Mouse (Mus musculus): ENCODE measurements around the gene Ccser1.

Ccser1 gene

DNA sequence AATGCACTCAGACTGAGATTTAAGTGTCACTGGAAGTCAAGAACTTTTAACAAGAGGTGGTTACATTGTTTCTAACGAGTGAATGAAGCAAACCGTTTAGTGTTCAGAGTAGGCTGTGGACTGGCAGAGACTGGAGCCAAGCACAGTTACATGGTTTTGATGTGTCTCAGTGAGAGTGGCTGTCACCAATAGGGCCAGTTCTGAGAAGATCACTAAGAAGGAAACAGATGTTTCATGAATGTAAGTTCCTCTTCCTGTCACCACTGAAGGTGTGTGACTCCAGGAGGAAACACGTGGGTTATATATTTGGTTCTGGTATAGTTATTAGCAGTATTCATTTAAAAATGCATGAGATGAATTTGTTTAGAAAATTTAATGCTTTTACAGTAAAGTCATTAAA lies 112.8 kb downstream of the Ccser1 start:
- in situ Hi-C loops (cut with MboI, MseI) = no loop called here

DNA sequence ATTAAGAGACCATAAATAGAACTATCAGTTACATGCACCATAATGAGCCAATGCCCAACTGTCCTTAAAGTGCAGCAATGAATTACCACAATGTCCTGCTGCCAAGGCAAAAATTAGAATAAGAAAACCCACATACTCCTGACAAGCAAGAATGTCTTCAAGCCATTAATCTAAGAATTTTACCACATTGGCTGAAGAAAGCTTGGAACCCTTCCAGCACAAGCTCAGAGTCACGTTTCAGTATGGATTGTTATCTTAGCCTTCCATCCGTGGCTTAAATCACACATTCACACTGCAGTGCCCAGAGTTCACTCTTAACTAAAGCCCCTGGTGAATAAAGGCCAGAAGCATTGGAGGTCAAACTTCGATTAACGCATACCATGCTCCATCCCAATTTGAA lies 115.4 kb downstream of the Ccser1 start:
- in situ Hi-C loops (cut with MboI, MseI) = no loop called here

- in situ Hi-C loops (cut with MboI, MseI) = no loop called here
Observed at GRCm38 (mm10) chr6:61296188-61297037, 116.3 kb downstream of the Ccser1 start.

DNA sequence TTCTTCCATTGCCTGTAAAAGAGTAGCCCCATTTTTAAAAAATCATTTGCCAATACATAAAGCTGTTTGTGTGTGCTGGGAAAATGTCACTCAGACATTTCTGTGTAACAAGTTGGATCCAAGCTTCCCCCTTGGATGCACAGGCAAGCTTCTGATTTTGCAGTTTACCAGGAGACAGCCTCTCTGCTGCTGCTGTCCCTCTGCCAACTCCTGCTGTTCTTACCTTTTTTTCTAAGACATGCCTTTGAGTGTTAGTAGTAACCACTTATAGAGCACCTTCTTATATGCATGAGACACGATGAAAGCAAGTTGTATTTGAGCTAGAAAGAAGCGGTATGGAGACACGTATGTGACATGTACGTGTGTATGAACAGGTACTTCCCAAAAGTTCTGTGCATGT lies 120.3 kb downstream of the Ccser1 start:
- in situ Hi-C loops (cut with MboI, MseI) = loop anchor here (5.0 kb wide), 2 partner anchors 83 to 313 kb away; no protein-coding TSS in a partner anchor

DNA sequence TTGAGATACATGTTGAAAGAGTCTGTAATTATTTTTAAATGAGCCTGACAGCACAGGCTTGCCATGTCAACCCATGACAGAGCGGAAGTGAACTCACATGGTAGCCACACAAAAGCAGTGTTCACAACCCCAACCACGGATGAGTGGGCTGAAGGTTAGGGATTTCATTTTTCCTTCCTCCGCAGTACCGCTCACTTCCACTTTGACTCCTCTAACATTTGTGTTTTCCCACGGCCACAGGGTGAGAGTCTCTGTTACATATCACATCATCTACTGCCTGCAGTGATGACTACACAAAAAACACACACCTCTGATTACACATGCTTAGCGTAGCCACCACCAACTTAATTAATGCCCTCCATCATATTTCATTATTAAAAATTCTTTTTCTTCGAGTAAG lies 120.9 kb downstream of the Ccser1 start:
- in situ Hi-C loops (cut with MboI, MseI) = loop anchor here (5.0 kb wide), 2 partner anchors 84 to 314 kb away; no protein-coding TSS in a partner anchor

DNA sequence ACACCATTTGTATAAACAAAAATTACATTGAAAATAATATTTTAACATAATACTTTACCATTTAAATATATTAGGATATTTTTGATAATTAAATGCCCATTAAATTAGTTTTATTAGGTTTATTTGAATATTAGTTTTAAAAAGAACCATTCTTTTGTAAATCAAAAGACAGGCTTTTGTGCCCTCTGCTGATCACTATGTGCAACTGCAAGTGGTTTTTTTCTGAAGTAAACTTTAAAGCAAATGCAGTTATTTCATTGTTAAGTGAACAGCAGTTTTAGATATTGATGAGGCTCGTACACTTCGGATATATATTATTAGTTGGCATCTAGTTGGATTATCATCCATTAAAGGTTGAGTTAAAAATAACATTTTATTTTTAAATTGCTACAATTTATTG lies 121.5 kb downstream of the Ccser1 start:
- in situ Hi-C loops (cut with MboI, MseI) = loop anchor here (5.0 kb wide), 2 partner anchors 84 to 314 kb away; no protein-coding TSS in a partner anchor

DNA sequence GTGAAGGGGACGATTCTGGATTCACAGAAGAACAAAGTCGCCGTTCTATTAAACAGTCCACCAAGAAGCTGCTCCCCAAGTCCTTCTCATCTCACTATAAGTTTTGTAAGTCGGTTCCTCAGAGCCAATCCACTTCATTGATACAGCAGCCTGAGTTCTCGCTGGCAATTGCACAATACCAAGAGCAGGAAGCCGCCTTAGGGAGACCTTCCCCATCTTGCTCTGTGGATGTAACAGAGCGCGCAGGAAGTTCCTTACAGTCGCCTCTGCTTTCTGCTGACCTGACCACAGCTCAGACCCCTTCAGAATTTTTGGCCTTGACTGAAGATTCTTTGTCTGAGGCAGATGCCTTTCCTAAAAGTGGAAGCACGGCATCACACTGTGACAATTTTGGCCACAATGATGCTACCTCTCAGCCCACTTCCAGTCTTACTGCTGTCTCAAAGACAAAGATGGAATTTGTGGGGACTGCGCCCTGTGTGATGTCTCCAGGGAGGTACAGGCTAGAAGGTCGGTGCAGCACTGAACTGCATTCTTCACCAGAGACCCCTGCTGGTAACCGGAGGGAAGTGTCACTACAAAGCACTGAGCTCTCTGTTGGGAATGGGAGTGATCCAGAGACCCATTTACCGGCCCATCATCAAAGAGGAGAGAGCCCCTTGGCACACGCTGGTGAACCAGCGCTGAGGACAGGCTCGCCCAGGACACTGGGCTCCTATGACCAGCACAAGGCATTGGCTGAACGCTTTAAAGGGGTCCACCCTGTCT lies 131.4 kb downstream of the Ccser1 start:
- in situ Hi-C loops (cut with MboI, MseI) = no loop called here

- in situ Hi-C loops (cut with MboI, MseI) = no loop called here
Observed at GRCm38 (mm10) chr6:61315884-61316601, 135.9 kb downstream of the Ccser1 start.

GRCm38 (mm10) chr6:61320842-61321241 lies 140.7 kb downstream of the Ccser1 start:
- in situ Hi-C loops (cut with MboI, MseI) = no loop called here

- in situ Hi-C loops (cut with MboI, MseI) = no loop called here
Observed at GRCm38 (mm10) chr6:61322328-61322727, 142.2 kb downstream of the Ccser1 start.

DNA sequence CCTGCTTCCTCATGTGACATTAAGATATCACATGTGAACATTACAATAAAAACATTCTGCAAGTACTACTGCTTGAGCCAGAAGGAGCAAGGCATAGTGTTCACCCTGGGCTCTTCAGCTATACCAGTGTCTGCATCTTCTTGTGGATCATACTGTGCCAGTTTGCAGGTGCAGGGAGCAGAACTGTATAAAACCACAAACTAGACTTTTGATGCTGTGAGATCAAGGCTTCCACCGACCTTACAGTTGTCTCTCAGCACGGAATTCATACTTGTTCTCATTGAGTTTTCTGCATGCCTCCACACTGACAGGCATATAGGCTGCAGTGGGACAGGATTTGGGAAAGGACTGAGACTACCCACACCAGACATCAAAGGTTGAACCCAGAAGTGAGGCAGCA lies 146.0 kb downstream of the Ccser1 start:
- in situ Hi-C loops (cut with MboI, MseI) = no loop called here

- in situ Hi-C loops (cut with MboI, MseI) = no loop called here
Observed at GRCm38 (mm10) chr6:61328981-61329380, 148.9 kb downstream of the Ccser1 start.

GRCm38 (mm10) chr6:61329593-61330540 lies 149.7 kb downstream of the Ccser1 start:
- in situ Hi-C loops (cut with MboI, MseI) = no loop called here

DNA sequence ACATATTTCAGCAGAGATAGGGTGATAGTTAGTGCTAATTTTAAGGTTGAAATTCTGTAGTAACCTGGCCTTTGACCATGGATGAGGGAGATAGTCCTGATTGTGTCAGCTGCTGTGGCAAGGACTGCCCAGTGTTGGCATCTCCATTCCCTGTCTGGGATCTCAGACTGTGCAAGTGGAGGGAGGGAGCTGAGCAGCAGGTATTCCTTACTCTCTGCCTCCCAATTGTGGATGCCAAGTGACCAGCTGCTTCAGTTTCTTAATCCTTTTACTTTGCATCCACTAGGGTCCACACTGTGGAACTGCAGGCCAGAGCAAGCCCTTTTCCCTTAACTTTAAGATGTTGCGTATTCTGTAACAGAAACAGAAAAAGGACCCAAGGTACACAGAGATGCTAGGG lies 154.3 kb downstream of the Ccser1 start:
- in situ Hi-C loops (cut with MboI, MseI) = no loop called here

DNA sequence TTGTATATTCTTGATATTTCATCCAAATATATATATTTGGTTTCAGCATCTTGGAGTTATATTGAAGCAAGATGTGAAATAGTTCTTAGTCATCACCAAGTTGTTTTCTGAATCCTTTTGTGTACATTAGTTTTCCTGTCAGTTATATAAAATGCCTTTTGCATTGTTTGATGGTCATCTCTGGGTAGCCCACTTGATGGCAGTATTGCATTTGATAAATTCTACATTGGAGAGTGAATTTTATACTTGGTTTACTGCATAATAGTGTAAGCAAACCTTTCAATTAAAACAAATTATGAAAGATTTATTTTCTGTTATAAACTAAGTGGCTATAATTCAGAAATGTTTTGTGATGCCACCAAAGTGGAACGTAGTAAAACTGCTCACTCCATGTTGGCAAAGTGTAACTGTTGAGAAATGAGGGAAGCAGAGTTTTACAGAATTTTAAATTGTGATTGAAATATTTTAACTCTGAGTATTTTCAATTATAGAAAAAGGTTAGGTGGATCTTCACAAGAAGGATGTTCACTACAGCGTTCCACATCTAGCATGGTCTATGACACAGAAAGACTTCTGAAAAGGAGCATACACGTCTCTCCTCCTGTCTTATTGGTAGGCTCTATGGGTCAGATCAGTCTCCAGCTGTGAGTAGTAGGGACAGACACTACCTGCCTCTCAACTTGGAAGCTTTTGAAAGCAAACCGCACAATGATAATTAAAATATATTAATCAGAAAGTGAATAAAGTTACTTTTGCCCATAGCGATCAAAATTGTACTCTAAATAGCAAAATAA lies 167.1 kb downstream of the Ccser1 start:
- in situ Hi-C loops (cut with MboI, MseI) = no loop called here

DNA sequence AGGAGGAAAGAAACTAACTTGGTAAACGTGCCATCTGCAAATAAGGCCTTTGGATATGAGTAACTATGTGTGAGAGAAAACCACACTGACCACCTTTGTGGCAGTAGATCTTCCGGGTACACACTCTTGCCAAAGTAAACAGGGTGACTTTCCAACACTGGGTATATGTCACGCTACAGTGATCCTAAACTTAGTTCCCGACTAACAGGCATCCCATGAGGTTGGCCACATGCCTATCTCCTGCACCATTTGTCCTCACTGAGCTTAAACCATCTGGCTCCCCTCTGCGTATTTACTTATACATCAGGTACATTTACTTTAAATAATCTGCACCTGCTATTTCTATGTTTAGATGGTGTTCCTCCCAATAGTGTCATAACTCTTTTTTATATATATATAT lies 183.6 kb downstream of the Ccser1 start:
- in situ Hi-C loops (cut with MboI, MseI) = loop anchor here in 1 of 2 experiments (10.0 kb wide), 1 partner anchor 1411 kb away; no protein-coding TSS in a partner anchor

- in situ Hi-C loops (cut with MboI, MseI) = no loop called here
Observed at GRCm38 (mm10) chr6:61382526-61382925, 202.4 kb downstream of the Ccser1 start.

DNA sequence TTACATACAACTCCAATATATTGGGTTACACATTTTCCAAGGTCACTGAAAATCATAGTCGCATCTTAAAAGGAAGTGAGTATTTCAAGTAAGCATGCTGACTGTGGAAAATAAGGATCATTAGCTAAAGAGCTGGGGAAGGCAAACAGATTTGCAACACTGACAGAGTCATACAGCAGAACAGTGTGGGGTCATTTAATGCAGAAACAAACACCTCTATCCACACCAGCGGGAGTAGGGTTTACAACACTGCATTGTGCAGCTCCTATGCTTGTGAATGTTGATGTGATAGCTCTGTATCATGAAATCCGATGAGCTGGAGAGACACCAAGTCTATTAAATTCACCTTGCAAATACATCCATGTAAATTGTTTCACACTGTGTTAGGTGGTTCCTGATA lies 202.9 kb downstream of the Ccser1 start:
- in situ Hi-C loops (cut with MboI, MseI) = no loop called here

DNA sequence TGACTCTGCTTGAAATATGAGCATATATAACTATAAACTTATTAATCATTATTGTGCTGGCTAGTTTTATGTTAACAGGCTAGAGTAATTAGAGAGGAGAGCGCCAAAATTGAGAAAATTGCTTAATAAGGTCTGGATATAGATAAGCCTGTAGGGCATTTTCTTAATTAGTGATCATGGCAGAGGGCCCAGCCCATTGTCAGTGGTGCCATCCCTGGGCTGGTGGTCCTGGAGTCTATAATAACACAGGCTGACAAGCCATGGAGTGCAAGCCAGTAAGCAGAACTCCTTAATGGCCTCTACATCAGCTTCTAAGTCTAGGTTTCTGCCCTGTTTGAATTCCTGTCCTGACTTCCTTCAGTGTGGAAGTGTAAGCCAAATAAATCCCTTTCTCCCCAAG lies 206.9 kb downstream of the Ccser1 start:
- in situ Hi-C loops (cut with MboI, MseI) = no loop called here

DNA sequence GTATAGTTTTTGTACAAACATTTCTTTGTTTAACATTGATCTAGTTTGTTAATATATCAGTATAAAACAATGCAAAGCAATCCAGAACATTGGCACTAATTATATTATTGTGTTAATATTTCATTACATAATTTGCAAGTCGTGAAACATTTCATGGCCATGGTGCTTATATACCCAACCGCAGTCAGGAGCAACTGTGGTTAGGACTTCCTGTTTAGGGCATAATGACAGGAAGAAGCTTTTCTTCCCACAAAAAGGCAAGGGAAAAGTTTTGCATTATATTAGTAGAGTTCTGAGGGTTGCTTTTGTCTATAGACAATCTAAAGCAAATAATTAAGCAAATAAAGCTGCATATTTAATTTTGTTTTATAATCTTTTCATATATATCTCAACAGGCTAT lies 247.4 kb downstream of the Ccser1 start:
- in situ Hi-C loops (cut with MboI, MseI) = no loop called here
